In genomic region chr15:81693967-81694881, GRCm38 (mm10) we compare ENCODE assay signal across 8 mouse cellular contexts. TPM values are rescaled to one million over a fixed set of nuclear protein-coding genes. Genes with fewer than 3 reads are reported as not detected.
DNase-seq lines count a peak whose midpoint lies in the region; ATAC-seq and TF ChIP-seq lines count a peak whose summit lies in the region.

No protein-coding gene starts in this region.

- H3K4me1 ChIP-seq in MEL (ENCODE audit: control insufficient read depth in 1 of 2, insufficient read depth in 2 of 2, low read length in 2 of 2), result no peaks in the 10 kb centered on the region
- no peaks in the 10 kb centered on the region; the same call in 1 of the 2 replicates for H3K4me1 ChIP-seq in lung, postnatal 0 days (ENCODE audit: insufficient read depth, low read depth, low read length)

- H3K4me2 ChIP-seq in lung, postnatal 0 days (replicated peaks; ENCODE audit: low read depth, low read length), result peak overlapping the region; percentile 98

- peak; percentile 60 for TF ChIP-seq RAD21 in MEL (IDR thresholded peaks at IDR 0.05; ENCODE audit: low read depth, low read length)

- TF ChIP-seq CTCF in MEL (IDR thresholded peaks at IDR 0.05 in 2 of 3, conservative IDR thresholded peaks at IDR 0.05 in 1 of 3; ENCODE audit: control insufficient read depth in 1 of 3, insufficient read depth in 1 of 3, low read depth in 2 of 3, low read length in 3 of 3, poor library complexity in 1 of 3, severe bottlenecking in 1 of 3), result peak in 2 of 3 experiments; percentile 70 to 77; a peak in 5 of 6 replicates
- TF ChIP-seq CTCF in lung, postnatal 0 days (IDR thresholded peaks at IDR 0.05), result peak; percentile 81

- DNase-seq in MEL (ENCODE audit: low read depth, low spot score), result peak; percentile 66
- peak; percentile 89 to 93 for DNase-seq in cerebellum, adult 18-20 months
- peak; percentile 83 for DNase-seq in forelimb bud, embryonic 11.5 days (ENCODE audit: low read depth, low spot score)
- DNase-seq in layer of hippocampus, adult 9-11 months, result peak; percentile 65
- peak; percentile 85 for DNase-seq in lung, postnatal 0 days (ENCODE audit: low spot score)
- DNase-seq in ovary, postnatal 14 days (ENCODE audit: low spot score), result peak; percentile 77
- peak; percentile 57 to 73 for DNase-seq in thymus, postnatal 10 days (ENCODE audit: low spot score in 2 of 2)

- no peak overlapping the region for H3K27ac ChIP-seq in MEL (ENCODE audit: control insufficient read depth, low read depth, low read length)
- no peak overlapping the region for H3K27ac ChIP-seq in lung, postnatal 0 days (ENCODE audit: low read length)

- ATAC-seq in hematopoietic stem cell, adult 5-6 weeks (replicated peaks in 1 of 2; ENCODE audit: insufficient read depth in 1 of 2, low FRiP score in 2 of 2, low TSS enrichment in 1 of 2, low read depth in 1 of 2, poor library complexity in 2 of 2, severe bottlenecking in 2 of 2), result peak; percentile 84 to 87
- peak; percentile 85 for ATAC-seq in lung, postnatal 0 days

- H3K79me2 ChIP-seq in MEL (ENCODE audit: control insufficient read depth, insufficient read depth, low read length, poor library complexity), result no peaks in the 10 kb centered on the region

- H3K9ac ChIP-seq in MEL (ENCODE audit: control insufficient read depth, low read depth, low read length, poor library complexity, severe bottlenecking), result peak overlapping the region; percentile 50
- peak overlapping the region; percentile 39; the same call in 1 of the 2 replicates for H3K9ac ChIP-seq in lung, postnatal 0 days (replicated peaks; ENCODE audit: low read depth)

- peak overlapping the region; percentile 28 to 35; a peak in 2 of 4 replicates for H3K4me3 ChIP-seq in MEL (ENCODE audit: control insufficient read depth in 1 of 2, insufficient read depth in 1 of 2, low read depth in 2 of 2, low read length in 2 of 2)
- H3K4me3 ChIP-seq in lung, postnatal 0 days (ENCODE audit: low read depth, low read length), result peak overlapping the region; percentile 47

- WGBS in lung, postnatal 0 days, result under 1% methylated on average over 55 of the region's 107 CpGs

- H3K36me3 ChIP-seq in MEL (ENCODE audit: control insufficient read depth in 1 of 2, insufficient read depth in 2 of 2, low read length in 2 of 2), result no peaks in the 10 kb centered on the region
- no peaks in the 10 kb centered on the region for H3K36me3 ChIP-seq in lung, postnatal 0 days (ENCODE audit: insufficient read depth, low read length)

- TF ChIP-seq EP300 in MEL (IDR thresholded peaks at IDR 0.05; ENCODE audit: low read depth in 1 of 2, low read length in 2 of 2), result no peak
- TF ChIP-seq EP300 in lung, postnatal 0 days (IDR thresholded peaks at IDR 0.05), result no peak

- no peak for TF ChIP-seq POLR2A in MEL (IDR thresholded peaks at IDR 0.05; ENCODE audit: control insufficient read depth in 1 of 2, insufficient read depth in 1 of 2, low read depth in 1 of 2, low read length in 2 of 2, poor library complexity in 1 of 2)

- H3K27me3 ChIP-seq in MEL (ENCODE audit: control insufficient read depth in 1 of 2, insufficient read depth in 2 of 2, low read length in 2 of 2), result no peaks in the 10 kb centered on the region
- H3K27me3 ChIP-seq in lung, postnatal 0 days (replicated peaks; ENCODE audit: insufficient read depth, low read length), result peaks cover 19% of the 10 kb centered on the region; the same call in 1 of the 2 replicates

- no peaks in the 10 kb centered on the region for H3K9me3 ChIP-seq in MEL (replicated peaks; ENCODE audit: insufficient read depth, low read length)
- no peaks in the 10 kb centered on the region for H3K9me3 ChIP-seq in lung, postnatal 0 days (ENCODE audit: low read length)

TF ChIP-seq in MEL, 35 proteins besides CTCF, POLR2A, EP300 and RAD21:
- TF ChIP-seq TCF12 (IDR thresholded peaks at IDR 0.05; ENCODE audit: low read depth, low read length) (0 out of 2 replicates have a peak, but pooled peaks have one; percentile 9), SMC3 (IDR thresholded peaks at IDR 0.05; ENCODE audit: low read depth, low read length) (peak; percentile 69), ZC3H11A (IDR thresholded peaks at IDR 0.05; ENCODE audit: low read depth, low read length) (peak; percentile 53), NRF1 (IDR thresholded peaks at IDR 0.05; ENCODE audit: insufficient read depth, low read depth, low read length, poor library complexity, severe bottlenecking) (0 out of 2 replicates have a peak, but pooled peaks have one; percentile 23), SIN3A (IDR thresholded peaks at IDR 0.05; ENCODE audit: low read length) (peak; percentile 29; the same call in 1 of the 2 replicates), UBTF (IDR thresholded peaks at IDR 0.05; ENCODE audit: borderline replicate concordance, insufficient read depth, low read depth, low read length) (no peak), MAZ (IDR thresholded peaks at IDR 0.05; ENCODE audit: low read depth, low read length) (no peak), BHLHE40 (IDR thresholded peaks at IDR 0.05; ENCODE audit: borderline replicate concordance, low read depth, low read length) (no peak)

RNA-seq across cellular contexts. Expression of gene Chadl, which starts 2.9 kb away (rescaled TPM):
- total RNA-seq in MEL (2012; rRNA removed), result 0.10 and 0.42 TPM in 2 replicates
- under 1 TPM in 1 of 2 experiments, not detected in 1; 0.72 TPM for polyA plus RNA-seq in MEL (2012; ENCODE audit: insufficient read depth in 1 of 2, insufficient read length in 2 of 2, low read depth in 1 of 2, low replicate concordance in 2 of 2, missing spikeins in 1 of 2)
- total RNA-seq in hematopoietic stem cell, adult 5-6 weeks (2017), result 0.19 and 0.69 TPM in 2 replicates
- polyA plus RNA-seq in lung, postnatal 0 days (2015; fragmentation: Nextera tagmentation; extraction: Ambion mirVana), result 2.6 and 2.7 TPM in 2 replicates

RNA-seq across cellular contexts. Expression of gene L3mbtl2, which starts 30.5 kb away (rescaled TPM):
- 47.4 and 56.7 TPM in 2 replicates for total RNA-seq in MEL (2012; rRNA removed)
- polyA plus RNA-seq in MEL (2012; ENCODE audit: insufficient read depth in 1 of 2, insufficient read length in 2 of 2, low read depth in 1 of 2, low replicate concordance in 2 of 2, missing spikeins in 1 of 2), result 10 to 100 TPM in 1 of 2 experiments, not detected in 1; 58.1 TPM
- total RNA-seq in hematopoietic stem cell, adult 5-6 weeks (2017), result 21.2 and 22.8 TPM in 2 replicates
- 9.4 and 9.6 TPM in 2 replicates for polyA plus RNA-seq in lung, postnatal 0 days (2015; fragmentation: Nextera tagmentation; extraction: Ambion mirVana)

RNA-seq across cellular contexts. Expression of gene Zc3h7b, which starts 50.6 kb away (rescaled TPM):
- total RNA-seq in MEL (2012; rRNA removed), result 16.9 and 18.2 TPM in 2 replicates
- polyA plus RNA-seq in MEL (2012; ENCODE audit: insufficient read depth in 1 of 2, insufficient read length in 2 of 2, low read depth in 1 of 2, low replicate concordance in 2 of 2, missing spikeins in 1 of 2), result 100 to 1,000 TPM in 1 of 2 experiments, 10 to 100 TPM in 1; 41.5 to 108 TPM
- total RNA-seq in hematopoietic stem cell, adult 5-6 weeks (2017), result 40.3 and 42.2 TPM in 2 replicates
- 13.8 and 13.9 TPM in 2 replicates for polyA plus RNA-seq in lung, postnatal 0 days (2015; fragmentation: Nextera tagmentation; extraction: Ambion mirVana)

RNA-seq across cellular contexts. Expression of gene Rangap1, which starts 51.1 kb away (rescaled TPM):
- 191 and 197 TPM in 2 replicates for total RNA-seq in MEL (2012; rRNA removed)
- polyA plus RNA-seq in MEL (2012; ENCODE audit: insufficient read depth in 1 of 2, insufficient read length in 2 of 2, low read depth in 1 of 2, low replicate concordance in 2 of 2, missing spikeins in 1 of 2), result 100 to 1,000 TPM in 1 of 2 experiments, not detected in 1; 281 TPM
- total RNA-seq in hematopoietic stem cell, adult 5-6 weeks (2017), result 80.7 and 125 TPM in 2 replicates
- polyA plus RNA-seq in lung, postnatal 0 days (2015; fragmentation: Nextera tagmentation; extraction: Ambion mirVana), result 17.9 and 24.6 TPM in 2 replicates
